ENCODE assay signal across 9 mouse cellular contexts in the genomic region with DNA sequence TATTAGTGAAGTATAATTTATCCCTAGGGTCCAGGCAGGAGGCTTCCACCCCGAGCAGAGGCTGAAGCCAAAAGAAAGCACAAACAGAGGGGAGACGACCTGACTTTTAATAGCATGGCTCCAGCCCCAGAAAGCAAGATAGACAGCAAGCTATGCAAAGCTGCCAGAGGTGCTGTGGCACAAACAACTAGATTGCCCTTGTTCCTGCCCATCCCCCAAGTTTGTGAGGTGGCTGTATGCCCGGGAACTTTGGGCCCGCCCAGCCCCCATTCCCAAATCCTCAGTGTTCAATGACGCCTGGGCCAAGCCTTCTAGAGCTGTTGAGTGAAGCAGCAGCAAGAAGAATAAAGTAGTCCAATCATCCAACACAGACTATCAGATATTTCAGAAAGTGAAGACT. TPM values are rescaled to one million over a fixed set of nuclear protein-coding genes. Genes with fewer than 3 reads are reported as not detected.
DNase-seq lines count a peak whose midpoint lies in the region; ATAC-seq and TF ChIP-seq lines count a peak whose summit lies in the region.
"Had no signal": no experiment of that assay in that cellular context is flagged by ENCODE, and none has a peak within 500 bp of the region (broad histone marks: within the 10 kb centered on the region; RNA-seq: fewer than 3 reads in every experiment).

No protein-coding gene starts in this region.

- no peak overlapping the region for H3K4me3 ChIP-seq in left cerebral cortex, adult 2 months
- H3K4me3 ChIP-seq: limb, embryonic 13.5 days had no signal

- TF ChIP-seq CTCF in left cerebral cortex, adult 2 months (IDR thresholded peaks at IDR 0.05) = no peak

- DNase-seq in left cerebral cortex, adult 2 months (ENCODE audit: extremely low spot score in 1 of 2, low spot score in 2 of 2) = peak; percentile 56 to 68
- DNase-seq in left cerebral cortex, adult 11 months (ENCODE audit: low spot score) = no peak
- peak; percentile 68 to 75 for DNase-seq in frontal cortex, postnatal 36 days (ENCODE audit: low spot score in 2 of 2)
- peak; percentile 78 for DNase-seq in kidney, postnatal 14 days
- peak; percentile 63 to 73 for DNase-seq in right cerebral cortex, adult 2 months (ENCODE audit: low spot score in 2 of 2)
- DNase-seq in spleen, postnatal 10 days (ENCODE audit: low spot score in 2 of 2) = no peak
- no peak for DNase-seq in urinary bladder, postnatal 4 days (ENCODE audit: low spot score in 2 of 2)

- peak overlapping the region; percentile 29; the same call in 1 of the 2 replicates for H3K27ac ChIP-seq in left cerebral cortex, adult 2 months
- H3K27ac ChIP-seq: limb, embryonic 13.5 days had no signal

- ATAC-seq in erythroid progenitor cell, adult 5-6 weeks (replicated peaks; ENCODE audit: low FRiP score, poor library complexity, severe bottlenecking) = no peak

- intact Hi-C loops in left cerebral cortex, adult 2 months (cut with DNase I) = loop anchor here (5.0 kb wide), 2 partner anchors 33 to 37 kb away; a partner anchor contains a TSS

RNA-seq across cellular contexts. Expression of a gene that starts 4.2 kb away (rescaled TPM):
- total RNA-seq in left cerebral cortex, adult 2 months (2021) = 10 to 100 TPM; 85.6 to 86.0 TPM
- 96.0 and 112 TPM in 2 replicates for total RNA-seq in erythroid progenitor cell, adult 5-6 weeks (2015; ENCODE audit: low replicate concordance)
- total RNA-seq in erythroid progenitor cell, adult 5-6 weeks (2017; ENCODE audit: low replicate concordance) = 82.3 and 141 TPM in 2 replicates

RNA-seq across cellular contexts. Expression of a gene that starts 4.3 kb away (rescaled TPM):
- total RNA-seq in left cerebral cortex, adult 2 months (2021) = 10 to 100 TPM; 12.7 to 15.6 TPM
- total RNA-seq in erythroid progenitor cell, adult 5-6 weeks (2015; ENCODE audit: low replicate concordance) = 23.1 and 23.9 TPM in 2 replicates
- total RNA-seq in erythroid progenitor cell, adult 5-6 weeks (2017; ENCODE audit: low replicate concordance) = 14.2 and 43.3 TPM in 2 replicates

RNA-seq across cellular contexts. Expression of a gene that starts 4.8 kb away (rescaled TPM):
- total RNA-seq in left cerebral cortex, adult 2 months (2021) = 100 to 1,000 TPM; 594 to 616 TPM
- total RNA-seq in erythroid progenitor cell, adult 5-6 weeks (2015; ENCODE audit: low replicate concordance) = 474 and 550 TPM in 2 replicates
- 246 TPM in 2 replicates for total RNA-seq in erythroid progenitor cell, adult 5-6 weeks (2017; ENCODE audit: low replicate concordance)

RNA-seq across cellular contexts. Expression of a gene that starts 17.0 kb away (rescaled TPM):
- not detected for total RNA-seq in left cerebral cortex, adult 2 months (2021)
- total RNA-seq in erythroid progenitor cell, adult 5-6 weeks (2015; ENCODE audit: low replicate concordance) = not detected in 2 replicates
- total RNA-seq in erythroid progenitor cell, adult 5-6 weeks (2017; ENCODE audit: low replicate concordance) = not detected in 2 replicates

RNA-seq across cellular contexts. Expression of a gene that starts 21.3 kb away (rescaled TPM):
- 100 to 1,000 TPM in 1 of 2 experiments, 10 to 100 TPM in 1; 93.6 to 102 TPM for total RNA-seq in left cerebral cortex, adult 2 months (2021)
- total RNA-seq in erythroid progenitor cell, adult 5-6 weeks (2015; ENCODE audit: low replicate concordance) = 154 and 158 TPM in 2 replicates
- 356 and 386 TPM in 2 replicates for total RNA-seq in erythroid progenitor cell, adult 5-6 weeks (2017; ENCODE audit: low replicate concordance)

Comparison
In these comparisons a context has a peak if more than half of its experiments do, and no peak if none do; other contexts are left out.
1. DNase-seq: peak in left cerebral cortex, adult 2 months (2 of 2), frontal cortex, postnatal 36 days (2 of 2), kidney, postnatal 14 days (single experiment) and right cerebral cortex, adult 2 months (2 of 2); none in left cerebral cortex, adult 11 months (single experiment), spleen, postnatal 10 days (0 of 2) and urinary bladder, postnatal 4 days (0 of 2).